Mouse (Mus musculus) CH12.LX (cell line): ENCODE measurements around the gene Grap2.

Experiments
- CTCF ChIP-seq, 2 experiments: IDR thresholded peaks in 1 of 2; conservative IDR thresholded peaks in 1 of 2; 2 replicates each; pipeline ENCODE4 v1.5.1; 2011 to 2012; ENCODE audit warnings: low read depth in 2 of 2, low read length in 2 of 2, improper control_type of control experiment in 1 of 2, inconsistent platforms in 1 of 2, mild to moderate bottlenecking in 1 of 2, moderate library complexity in 1 of 2
- HCFC1 ChIP-seq: IDR thresholded peaks from 2 replicates; pipeline ENCODE4 v1.6.1; 2012; ENCODE audit warnings: low read depth, mild to moderate bottlenecking, inconsistent platforms, low read length, improper control_type of control experiment
- MAFK ChIP-seq: IDR thresholded peaks from 2 replicates; pipeline ENCODE4 v1.6.1; 2011; ENCODE audit warnings: low read length, improper control_type of control experiment; ENCODE audit not compliant: insufficient replicate concordance
- NELFE ChIP-seq: IDR thresholded peaks from 2 replicates; pipeline ENCODE4 v1.6.1; 2011; ENCODE audit warnings: low read depth, low read length, improper control_type of control experiment
- POLR2A ChIP-seq: IDR thresholded peaks from 2 replicates; pipeline ENCODE4 v1.6.1; 2011; ENCODE audit warnings: low read depth, mild to moderate bottlenecking, improper control_type of control experiment, low read length
- RCOR1 ChIP-seq: conservative IDR thresholded peaks from 2 replicates; pipeline ENCODE4 v1.6.1; 2012; ENCODE audit warnings: low read depth, mild to moderate bottlenecking, inconsistent platforms, low read length, improper control_type of control experiment

DNA sequence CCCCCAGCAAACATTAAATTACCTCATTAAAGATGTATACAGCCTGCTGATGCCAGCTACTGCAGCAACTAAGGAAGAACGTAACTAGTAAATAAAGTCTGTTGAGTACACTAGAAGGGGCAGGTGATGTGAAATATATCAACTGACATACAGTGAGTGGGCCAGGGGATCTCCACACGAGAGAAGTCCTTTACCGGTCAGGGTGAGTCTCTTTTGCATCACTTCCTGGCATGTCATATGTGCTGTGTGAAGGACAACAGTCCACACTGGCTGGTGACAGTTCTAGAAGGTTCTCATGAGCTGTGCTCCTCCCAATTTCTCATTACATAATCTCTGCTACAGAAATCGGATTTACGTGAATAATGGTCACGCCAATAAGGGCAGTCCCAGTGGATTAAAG lies 20.3 kb downstream of the Grap2 start:
- TF ChIP-seq HCFC1 (no peak), CTCF (conservative IDR thresholded peaks at IDR 0.05 in 1 of 2, IDR thresholded peaks at IDR 0.05 in 1 of 2; ENCODE audit: low read depth in 2 of 2, low read length in 2 of 2) (no peak), POLR2A (no peak), MAFK (no peak), RCOR1 (no peak), NELFE (no peak)
